Mouse (Mus musculus) CH12.LX (cell line): ENCODE results near the gene Abcd4.

Experiments
- CHD1 ChIP-seq: IDR thresholded peaks from 2 replicates; pipeline ENCODE4 v1.6.1; 2012; ENCODE audit warnings: low read depth, low read length, improper control_type of control experiment, inconsistent platforms
- CTCF ChIP-seq, 2 experiments: IDR thresholded peaks in 1 of 2; conservative IDR thresholded peaks in 1 of 2; 2 replicates each; pipeline ENCODE4 v1.5.1; 2011 to 2012; ENCODE audit warnings: low read depth in 2 of 2, low read length in 2 of 2, improper control_type of control experiment in 1 of 2, inconsistent platforms in 1 of 2, mild to moderate bottlenecking in 1 of 2, moderate library complexity in 1 of 2
- MYC ChIP-seq: IDR thresholded peaks from 2 replicates; pipeline ENCODE4 v1.6.1; 2011; ENCODE audit warnings: low read depth, mild to moderate bottlenecking, improper control_type of control experiment, low read length
- SIN3A ChIP-seq: IDR thresholded peaks from 2 replicates; pipeline ENCODE4 v1.6.1; 2012; ENCODE audit warnings: low read length, improper control_type of control experiment, inconsistent platforms

- no peak for TF ChIP-seq SIN3A
- TF ChIP-seq CTCF (conservative IDR thresholded peaks at IDR 0.05 in 1 of 2, IDR thresholded peaks at IDR 0.05 in 1 of 2; ENCODE audit: low read depth in 2 of 2, low read length in 2 of 2), result no peak
- no peak for TF ChIP-seq MYC
- no peak for TF ChIP-seq CHD1
Observed at GRCm38 (mm10) chr12:84625116-84625515, 7.9 kb upstream of the Abcd4 start.
